Mouse (Mus musculus) kidney, adult 2 months (tissue): ENCODE measurements around the gene Rnf144b.

ENCODE experiments used
- CTCF ChIP-seq: fragments of 200-500 bp; conservative IDR thresholded peaks from 2 replicates; pipeline ENCODE4 v1.5.1; 2011; ENCODE audit warnings: low read depth, mild to moderate bottlenecking, control low read depth, low read length, moderate library complexity, mixed read lengths; ENCODE audit not compliant: insufficient read depth, insufficient read length
- POLR2A ChIP-seq: fragments of 200-500 bp; IDR thresholded peaks from one replicate; pipeline ENCODE4 v1.6.1; 2011; ENCODE audit warnings: low read depth, low read length, control low read depth

DNA sequence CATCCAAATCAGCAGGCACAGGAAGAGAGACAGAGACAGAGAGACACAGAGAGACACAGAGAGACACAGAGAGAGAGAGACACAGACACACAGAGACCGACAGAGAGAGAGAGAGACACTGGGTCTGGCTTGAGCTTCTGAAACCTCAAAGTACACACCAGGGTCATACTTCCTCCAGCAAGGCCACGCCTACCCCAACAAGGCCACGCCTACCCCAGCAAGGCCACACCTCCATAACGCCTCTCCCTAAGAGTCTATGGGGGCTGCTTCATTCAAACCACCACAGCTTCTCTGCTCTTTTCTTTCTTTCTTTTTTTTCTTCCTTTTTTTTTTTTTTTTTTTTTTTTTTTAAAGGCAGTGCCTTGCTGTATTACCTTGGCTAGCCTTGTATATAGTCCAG, 88.0 kb downstream of the Rnf144b start:
- TF ChIP-seq CTCF: no peak
- no peak for TF ChIP-seq POLR2A
